Mouse (Mus musculus) liver, embryonic 16.5 days (tissue): Measurements from ENCODE around the gene Hist2h2be. TPM values are rescaled to one million over a fixed set of nuclear protein-coding genes. Genes with fewer than 3 reads are reported as not detected.
"Not testable (repeated sequence)": the region's sequence is repeated elsewhere in the genome, so short reads cannot be mapped to it uniquely, and the experiment has no call there.

Experiments used
- ATAC-seq: fragments of 200-750 bp; cut with Nextera tagmentation; 2 replicates; pipeline ENCODE4 v1.8.0; 2017; ENCODE audit warnings: low read depth, mild to moderate bottlenecking, moderate number of reproducible peaks, moderate library complexity
- H3K27ac ChIP-seq: fragments of 300-500 bp; sonication (generic); 2 replicates; pipeline ENCODE4 v1.5.1; 2014; ENCODE audit warnings: mild to moderate bottlenecking, low read length
- H3K27me3 ChIP-seq: fragments of 300-500 bp; sonication (generic); 2 replicates; pipeline ENCODE4 v1.6.1; 2014; ENCODE audit warnings: low read depth, low read length, mixed read lengths; ENCODE audit not compliant: control insufficient read depth, insufficient read depth
- H3K36me3 ChIP-seq: fragments of 300-500 bp; sonication (generic); 2 replicates; pipeline ENCODE4 v1.6.1; 2014; ENCODE audit warnings: mild to moderate bottlenecking; ENCODE audit not compliant: control insufficient read depth, insufficient read depth
- H3K4me1 ChIP-seq: fragments of 300-500 bp; sonication (generic); 2 replicates; pipeline ENCODE4 v1.6.1; 2014; ENCODE audit warnings: low read depth, low read length, mixed read lengths; ENCODE audit not compliant: control insufficient read depth
- H3K4me2 ChIP-seq: fragments of 300-500 bp; sonication (generic); 2 replicates; pipeline ENCODE4 v1.6.1; 2014; ENCODE audit warnings: low read depth, low read length, mixed read lengths
- H3K4me3 ChIP-seq: fragments of 300-500 bp; sonication (generic); 2 replicates; pipeline ENCODE4 v1.5.1; 2014; ENCODE audit warnings: low read depth, mild to moderate bottlenecking, low read length
- H3K9ac ChIP-seq: fragments of 300-500 bp; sonication (generic); 2 replicates; pipeline ENCODE4 v1.6.1; 2014; ENCODE audit warnings: low read depth, low read length
- H3K9me3 ChIP-seq: fragments of 300-500 bp; sonication (generic); replicated peaks from 2 replicates; pipeline ENCODE4 v1.6.1; 2016; ENCODE audit warnings: low read length; ENCODE audit not compliant: control insufficient read depth
- WGBS: fragments of 180-500 bp; shearing (Covaris S2); extraction: QIAGEN DNeasy Blood & Tissue Kit; methylation state at CpG from one replicate; pipeline ENCODE4 v1.1.7; 2014; ENCODE audit not compliant: insufficient replicate concordance; 5-methylcytosine and 5-hydroxymethylcytosine counted together
- polyA plus RNA-seq: library from polyadenylated mRNA; unstranded; fragments of >200 nt; fragmentation: Nextera tagmentation; extraction: Ambion mirVana; gene quantifications from 2 replicates; pipeline ENCODE4 v1.2.1, GENCODE M21; 2015

Gene Hist2h2be
- polyA plus RNA-seq: 7.2 and 8.7 TPM in 2 replicates

DNA sequence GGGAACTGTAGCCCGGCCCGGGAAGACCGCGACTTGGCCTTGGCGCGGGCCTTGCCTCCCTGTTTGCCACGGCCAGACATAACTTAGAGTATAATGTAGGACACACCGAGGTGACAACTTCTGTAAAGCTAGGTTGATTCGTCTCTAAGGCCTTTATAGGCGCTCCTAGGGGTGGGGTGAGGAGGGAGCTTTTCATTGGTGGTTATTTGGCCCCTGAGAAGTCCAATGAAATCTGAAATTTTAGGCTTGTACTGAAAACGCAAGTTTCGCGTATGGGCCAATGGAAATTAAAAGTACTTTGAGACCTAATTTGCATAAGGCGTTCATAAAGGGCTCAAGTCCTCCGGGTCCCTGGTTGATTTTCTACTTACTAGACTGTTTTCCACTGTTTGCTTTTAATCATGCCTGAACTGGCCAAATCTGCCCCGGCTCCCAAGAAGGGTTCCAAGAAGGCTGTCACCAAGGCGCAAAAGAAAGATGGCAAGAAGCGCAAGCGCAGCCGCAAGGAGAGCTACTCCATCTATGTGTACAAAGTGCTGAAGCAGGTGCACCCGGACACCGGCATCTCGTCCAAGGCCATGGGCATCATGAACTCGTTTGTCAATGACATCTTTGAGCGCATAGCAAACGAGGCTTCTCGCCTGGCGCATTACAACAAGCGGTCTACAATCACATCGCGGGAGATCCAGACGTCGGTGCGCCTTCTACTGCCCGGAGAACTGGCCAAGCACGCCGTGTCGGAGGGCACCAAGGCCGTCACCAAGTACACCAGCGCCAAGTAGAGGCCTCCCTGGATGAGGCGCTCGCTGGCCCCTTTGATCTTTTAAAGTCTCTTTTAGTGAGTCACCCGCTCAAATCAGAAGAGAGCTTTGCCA is at the start of gene Hist2h2be, which contains the start of gene Hist2h2ac:
Hist2h2be (plus strand) TSS at position 355 of the 875 bp plus-strand sequence.
Hist2h2ac (minus strand) TSS at position 116 of the 875 bp plus-strand sequence.
- peak; percentile 90 for ATAC-seq
- H3K4me1 ChIP-seq: peaks cover 36% of the 10 kb centered on the region
- H3K4me2 ChIP-seq: peak within 1 kb of the TSS; percentile 81
- under 1% methylated on average over 43 of the region's 43 CpGs for WGBS
- H3K9me3 ChIP-seq: no peaks in the 10 kb centered on the region
- peak within 1 kb of the TSS; percentile 83 for H3K9ac ChIP-seq
- peak within 1 kb of the TSS; percentile 99 for H3K27ac ChIP-seq
- no peaks in the 10 kb centered on the region for H3K36me3 ChIP-seq
- no peaks in the 10 kb centered on the region for H3K27me3 ChIP-seq
- H3K4me3 ChIP-seq: peak within 1 kb of the TSS; percentile 68

DNA sequence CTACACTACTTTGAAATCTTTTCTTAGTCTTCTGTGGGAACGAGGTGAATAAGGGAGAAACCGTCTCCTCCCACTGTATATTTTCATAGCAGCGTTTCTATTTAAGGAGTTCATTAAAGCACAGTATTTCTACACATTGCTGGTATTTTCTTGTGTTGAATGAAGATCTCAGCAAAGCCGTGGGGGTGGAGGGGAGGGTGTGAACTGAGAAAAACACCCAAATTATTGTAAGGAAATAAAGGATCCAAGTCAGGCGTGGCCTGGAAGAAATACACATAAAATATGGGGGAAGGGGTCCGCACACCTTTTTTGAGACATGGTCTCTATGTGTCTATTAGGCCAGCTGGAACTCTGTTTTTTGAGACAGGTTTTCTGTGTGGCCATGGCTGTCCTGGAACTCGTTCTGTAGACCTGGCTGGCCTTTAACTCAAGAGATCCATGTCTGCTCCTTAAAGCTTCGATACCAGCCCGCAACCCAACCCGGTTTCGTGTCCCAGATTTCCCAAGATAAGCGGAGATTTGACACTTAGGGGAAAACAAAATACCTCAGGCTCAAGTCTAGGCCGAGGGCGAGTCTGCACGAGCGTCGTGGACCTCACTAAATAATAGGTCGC is 49.2 kb upstream of the Hist2h2be start:
- WGBS: 15% methylated on average over 18 of the region's 18 CpGs
- peaks cover 15% of the 10 kb centered on the region for H3K4me1 ChIP-seq
- H3K9me3 ChIP-seq: no peaks in the 10 kb centered on the region
- H3K9ac ChIP-seq: peak overlapping the region; percentile 89
- peak overlapping the region; percentile 97 for H3K27ac ChIP-seq
- peak overlapping the region; percentile 86 for H3K4me2 ChIP-seq
- peak overlapping the region; percentile 93 for H3K4me3 ChIP-seq
- ATAC-seq: peak; percentile 7; the same call in 1 of the 2 replicates
- H3K27me3 ChIP-seq: no peaks in the 10 kb centered on the region
- peaks cover 24% of the 10 kb centered on the region for H3K36me3 ChIP-seq

DNA sequence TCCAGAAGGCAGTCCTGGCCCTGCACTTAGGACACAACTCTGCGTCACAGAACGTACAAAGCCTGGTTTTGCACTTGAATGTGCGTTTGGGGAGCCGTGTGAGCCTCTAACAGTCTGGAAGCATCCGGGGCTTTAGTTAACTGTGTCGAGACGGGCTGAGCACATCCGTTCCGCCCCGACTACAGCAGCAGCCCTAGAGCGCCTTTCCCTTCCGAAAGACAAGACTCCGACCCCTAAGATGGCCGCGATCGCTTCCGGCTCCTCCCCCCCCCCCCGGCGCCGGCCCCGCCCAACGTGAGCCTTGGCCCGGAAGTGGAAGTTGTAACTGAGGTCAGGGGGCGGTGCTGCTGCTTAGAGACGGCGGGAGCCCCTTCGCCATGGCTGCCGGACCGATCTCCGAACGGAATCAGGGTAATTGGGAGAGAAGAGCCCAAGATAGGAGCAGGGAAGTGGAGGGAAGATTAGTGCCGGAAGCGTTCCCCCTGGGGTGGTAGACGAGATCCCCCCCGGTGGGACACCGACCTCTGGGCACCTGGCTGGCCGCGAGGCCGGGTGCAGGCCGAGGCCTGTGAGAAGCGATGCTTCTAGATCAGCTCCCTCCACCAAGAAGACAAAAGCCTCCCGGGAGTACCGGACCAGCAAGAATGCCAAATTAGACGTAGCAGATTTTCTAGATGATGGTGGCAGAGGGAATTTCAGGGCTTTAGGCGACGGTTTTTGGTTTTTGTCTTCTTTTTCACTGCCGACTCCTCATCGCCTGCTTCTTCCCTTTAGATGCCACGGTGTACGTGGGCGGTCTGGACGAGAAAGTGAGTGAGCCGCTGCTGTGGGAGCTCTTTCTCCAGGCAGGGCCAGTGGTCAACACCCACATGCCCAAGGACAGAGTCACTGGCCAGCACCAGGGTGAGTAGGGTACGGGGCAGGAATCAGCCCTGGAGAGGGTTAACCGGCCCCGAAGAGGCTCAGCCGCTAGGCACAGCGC is 48.4 kb upstream of the Hist2h2be start, which contains the start of gene Sf3b4:
Sf3b4 (plus strand) TSS at position 136 of the 982 bp plus-strand sequence.
- Histone ChIP-seq H3K27me3 (no peaks in the 10 kb centered on the region), H3K4me2 (peak within 1 kb of the TSS; percentile 86), H3K4me3 (peak within 1 kb of the TSS; percentile 93), H3K4me1 (peaks cover 15% of the 10 kb centered on the region), H3K9me3 (no peaks in the 10 kb centered on the region), H3K9ac (peak within 1 kb of the TSS; percentile 89), H3K36me3 (peaks cover 28% of the 10 kb centered on the region), H3K27ac (peak within 1 kb of the TSS; percentile 97)
- WGBS: under 1% methylated on average over 57 of the region's 58 CpGs
- peak; percentile 95 for ATAC-seq

DNA sequence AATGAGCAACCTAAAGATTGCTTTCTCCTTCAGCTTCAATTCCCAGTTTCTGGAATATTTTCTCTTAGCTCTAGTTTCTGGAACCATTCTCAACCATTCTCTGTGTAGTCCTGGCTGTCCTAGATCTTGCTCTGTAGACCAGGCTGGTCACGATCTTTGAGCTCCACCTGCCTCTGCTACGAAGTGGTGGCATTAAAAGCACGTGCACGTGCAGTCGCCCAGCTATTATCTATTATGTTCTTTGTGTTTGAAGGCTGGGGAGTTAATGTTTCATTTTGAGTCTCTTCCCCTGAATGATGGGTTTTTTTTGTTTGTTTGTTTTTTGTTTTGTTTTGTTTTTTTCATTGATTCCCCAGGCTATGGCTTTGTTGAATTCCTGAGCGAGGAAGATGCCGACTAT is 47.7 kb upstream of the Hist2h2be start:
- WGBS: 21% methylated on average over 7 of the region's 7 CpGs
- Histone ChIP-seq H3K36me3 (peaks cover 29% of the 10 kb centered on the region), H3K4me3 (peak overlapping the region; percentile 93), H3K4me1 (peaks cover 15% of the 10 kb centered on the region), H3K9me3 (no peaks in the 10 kb centered on the region), H3K4me2 (peak overlapping the region; percentile 86), H3K27me3 (no peaks in the 10 kb centered on the region), H3K9ac (peak overlapping the region; percentile 89), H3K27ac (peak overlapping the region; percentile 97; the same call in 1 of the 2 replicates)
- no peak for ATAC-seq

DNA sequence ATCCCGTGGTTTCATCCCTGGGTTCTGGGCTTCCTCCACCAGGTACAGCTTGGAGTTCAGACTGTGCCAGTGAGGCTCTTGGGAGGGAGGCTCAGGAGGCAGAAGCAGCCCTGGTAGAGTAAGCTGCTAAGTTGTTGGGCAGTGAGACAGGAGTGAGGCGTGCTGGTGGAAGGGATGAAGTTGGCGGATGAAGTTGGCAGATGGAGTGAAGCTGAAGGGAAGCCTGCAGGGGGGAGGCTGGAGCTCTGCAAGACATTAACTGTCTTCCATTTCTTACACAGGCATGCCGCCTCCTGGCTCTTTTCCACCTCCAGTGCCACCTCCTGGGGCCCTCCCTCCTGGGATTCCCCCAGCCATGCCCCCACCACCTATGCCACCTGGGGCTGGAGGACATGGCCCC is 46.9 kb upstream of the Hist2h2be start:
- H3K9ac ChIP-seq, H3K4me2 ChIP-seq, H3K4me3 ChIP-seq, ATAC-seq, H3K27ac ChIP-seq, H3K9me3 ChIP-seq, H3K27me3 ChIP-seq: not testable (repeated sequence)
- H3K4me1 ChIP-seq: peaks cover 15% of the 10 kb centered on the region
- WGBS: 88% methylated on average over 4 of the region's 4 CpGs
- H3K36me3 ChIP-seq: peaks cover 29% of the 10 kb centered on the region

DNA sequence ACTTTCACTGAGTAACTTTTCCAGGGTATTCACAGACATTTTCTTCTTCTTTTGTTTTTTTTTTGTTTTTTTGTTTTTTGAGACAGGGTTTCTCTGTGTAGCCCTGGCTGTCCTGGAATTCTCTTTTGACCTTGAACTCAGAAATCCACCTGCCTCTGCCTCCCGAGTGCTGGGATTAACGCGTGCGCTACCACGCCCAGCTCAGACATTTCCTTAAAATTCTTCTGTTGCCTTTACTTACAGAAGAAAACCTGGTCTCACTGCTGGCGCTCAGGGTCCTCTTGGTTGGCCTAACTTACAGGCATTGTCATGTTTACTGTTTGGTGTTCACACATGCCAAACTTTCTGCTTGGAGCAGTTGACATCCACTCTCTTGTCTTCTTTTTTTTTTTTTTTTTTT is 45.7 kb upstream of the Hist2h2be start:
- Histone ChIP-seq H3K9me3 (no peaks in the 10 kb centered on the region), H3K4me1 (peaks cover 15% of the 10 kb centered on the region), H3K4me2 (no peak overlapping the region), H3K27ac (no peak overlapping the region), H3K9ac (no peak overlapping the region), H3K4me3 (no peak overlapping the region), H3K27me3 (no peaks in the 10 kb centered on the region), H3K36me3 (peaks cover 29% of the 10 kb centered on the region)
- ATAC-seq: no peak
- WGBS: 89% methylated on average over 6 of the region's 6 CpGs

DNA sequence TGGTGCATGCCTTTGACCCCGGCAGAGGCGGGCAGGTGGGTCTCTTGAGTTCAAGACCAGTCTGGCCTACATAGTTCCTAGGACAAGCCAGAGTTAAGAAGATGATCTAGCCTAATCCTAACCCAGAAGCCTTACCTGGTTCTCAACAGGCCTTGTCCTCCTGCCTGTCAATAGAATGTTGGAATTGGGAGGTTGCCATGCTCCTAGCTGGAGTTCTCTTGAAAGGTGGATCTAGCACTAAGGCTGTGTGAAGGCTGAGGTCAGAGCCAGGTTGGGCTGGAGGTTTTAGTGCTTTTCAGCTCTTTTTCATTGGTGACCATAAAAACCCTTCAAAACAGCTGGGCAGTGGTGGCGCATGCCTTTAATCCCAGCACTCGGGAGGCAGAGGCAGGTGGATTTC is 42.5 kb upstream of the Hist2h2be start:
- 80% methylated on average over 4 of the region's 4 CpGs for WGBS
- Histone ChIP-seq H3K36me3 (peaks cover 29% of the 10 kb centered on the region), H3K4me1 (peaks cover 2% of the 10 kb centered on the region; the same call in 1 of the 2 replicates)

DNA sequence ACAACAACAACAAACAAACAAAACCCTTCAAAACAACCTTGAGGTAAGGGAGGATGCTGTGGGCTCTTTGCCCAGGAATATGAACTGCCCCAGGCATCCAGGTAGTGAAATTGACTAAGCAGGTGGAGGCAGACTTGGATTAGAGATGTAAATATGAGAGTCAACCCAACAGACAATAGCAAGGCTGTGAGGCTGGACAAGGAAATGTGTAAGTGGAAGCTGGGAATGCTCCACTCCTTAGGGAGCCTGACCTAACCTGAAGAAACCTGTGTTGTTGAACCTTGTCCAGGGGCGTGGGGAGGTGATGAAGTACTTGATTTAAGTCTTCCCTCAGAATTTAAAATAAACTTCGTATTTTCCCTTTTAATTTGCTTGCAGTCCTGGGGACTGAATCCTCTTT is 42.0 kb upstream of the Hist2h2be start:
- Histone ChIP-seq H3K27ac (no peak overlapping the region), H3K36me3 (peaks cover 29% of the 10 kb centered on the region), H3K4me1 (peaks cover 1% of the 10 kb centered on the region; the same call in 1 of the 2 replicates), H3K27me3 (peaks cover 8% of the 10 kb centered on the region), H3K4me2 (no peak overlapping the region), H3K9me3 (no peaks in the 10 kb centered on the region), H3K4me3 (no peak overlapping the region), H3K9ac (no peak overlapping the region)
- WGBS: 62% methylated on average over 2 of the region's 2 CpGs
- ATAC-seq: no peak

More for the DNA sequence above, 42.5 kb upstream of the Hist2h2be start:
- H3K4me2 ChIP-seq: no peak overlapping the region
- H3K27ac ChIP-seq: no peak overlapping the region
- H3K9ac ChIP-seq: no peak overlapping the region
- H3K4me3 ChIP-seq: no peak overlapping the region
- H3K9me3 ChIP-seq: no peaks in the 10 kb centered on the region
- ATAC-seq: no peak
- H3K27me3 ChIP-seq: peaks cover 8% of the 10 kb centered on the region
